Mouse (Mus musculus) spleen, adult 2 months (tissue): ENCODE measurements around the gene Trmt10b. TPM values are rescaled to one million over a fixed set of nuclear protein-coding genes. Genes with fewer than 3 reads are reported as not detected.

Source experiments
- DNase-seq, 2 experiments: peaks; one replicate each; pipeline versions ENCODE4 v3.0.0 to v3.0.0-alpha.2; 2012 to 2021; ENCODE audit warnings: low spot score in 2 of 2, low read depth in 1 of 2
- H3K27ac ChIP-seq: fragments of 200-500 bp; 2 replicates; pipeline ENCODE4 v1.5.1; 2012; ENCODE audit warnings: low read length, inconsistent platforms; ENCODE audit not compliant: insufficient read depth
- H3K27me3 ChIP-seq: fragments of 200-500 bp; 2 replicates; pipeline ENCODE4 v1.6.1; 2012; ENCODE audit warnings: mild to moderate bottlenecking, moderate library complexity, low read length, inconsistent platforms; ENCODE audit not compliant: control insufficient read depth, insufficient read depth
- H3K36me3 ChIP-seq: fragments of 200-500 bp; 2 replicates; pipeline ENCODE4 v1.6.1; 2012; ENCODE audit warnings: mild to moderate bottlenecking, low read length, inconsistent platforms; ENCODE audit not compliant: control insufficient read depth, insufficient read depth
- H3K4me1 ChIP-seq: fragments of 200-500 bp; 2 replicates; pipeline ENCODE4 v1.6.1; 2011; ENCODE audit warnings: inconsistent platforms; ENCODE audit not compliant: control insufficient read depth, insufficient read depth, insufficient read length
- H3K4me3 ChIP-seq: fragments of 200-500 bp; 2 replicates; pipeline ENCODE4 v1.5.1; 2011; ENCODE audit warnings: mild to moderate bottlenecking, inconsistent platforms; ENCODE audit not compliant: insufficient read depth, insufficient read length; ENCODE audit errors: extremely low read depth
- CTCF ChIP-seq: fragments of 200-500 bp; IDR thresholded peaks from 2 replicates; pipeline ENCODE4 v1.5.1; 2011; ENCODE audit warnings: mild to moderate bottlenecking, inconsistent platforms; ENCODE audit not compliant: insufficient read depth, insufficient read length, insufficient replicate concordance; ENCODE audit errors: extremely low read depth
- POLR2A ChIP-seq: fragments of 200-500 bp; IDR thresholded peaks from 2 replicates; pipeline ENCODE4 v1.6.1; 2011; ENCODE audit warnings: low read depth, low read length, inconsistent platforms
- WGBS: fragments of 180-500 bp; shearing (Covaris S2); methylation state at CpG from one replicate; pipeline ENCODE4 v1.1.7; 2018; 5-methylcytosine and 5-hydroxymethylcytosine counted together
- polyA plus RNA-seq: library from polyadenylated mRNA; depleted of rRNA; stranded (reverse); fragments of >200 nt; gene quantifications from 2 replicates; pipeline ENCODE4 v1.2.3, GENCODE M21; 2012; rRNA removed

The Trmt10b gene
- polyA plus RNA-seq, 1 experiment = 1.4 TPM

DNA sequence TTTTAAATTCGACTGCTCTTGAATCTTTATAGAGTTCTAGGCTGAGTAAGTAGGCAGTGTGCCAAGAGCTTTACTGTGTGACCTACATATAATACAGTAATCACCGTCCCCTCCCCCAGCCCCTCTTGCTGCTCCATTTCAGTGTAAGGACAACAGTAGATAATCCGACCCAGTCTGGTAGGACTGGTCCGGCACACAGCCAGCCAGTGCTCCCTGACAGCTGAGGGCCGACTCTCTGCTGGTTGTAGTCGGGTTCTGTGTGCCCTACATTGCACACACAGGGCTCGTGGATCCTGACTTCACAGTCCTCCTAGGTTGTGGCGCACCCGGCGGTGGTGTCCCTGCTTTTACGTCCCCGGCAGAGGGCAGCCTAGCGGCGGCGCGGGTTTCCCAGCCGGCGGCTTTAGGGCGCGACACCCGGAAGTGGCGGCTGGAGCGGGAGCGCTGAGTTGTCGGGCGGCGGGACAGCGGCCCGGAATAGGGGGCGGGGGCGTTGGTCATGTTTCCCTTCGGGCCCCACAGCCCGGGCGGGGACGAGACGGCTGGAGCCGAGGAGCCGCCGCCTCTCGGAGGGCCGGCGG, 44.8 kb downstream of the Trmt10b start, which contains the start of gene Dcaf10:
Dcaf10 (plus strand) TSS at position 433 of the 581 bp plus-strand sequence.
- Histone ChIP-seq H3K36me3 (no peaks in the 10 kb centered on the region), H3K27me3 (no peaks in the 10 kb centered on the region), H3K4me3 (peak within 1 kb of the TSS; percentile 81), H3K4me1 (peaks cover 7% of the 10 kb centered on the region; the same call in 1 of the 2 replicates), H3K27ac (peak within 1 kb of the TSS; percentile 67)
- 2% methylated on average over 38 of the region's 42 CpGs for WGBS
- peak; percentile 71 to 87 for DNase-seq
- 0 out of 2 replicates have a peak, but pooled peaks have one; percentile 28 for TF ChIP-seq POLR2A
- TF ChIP-seq CTCF = no peak

DNA sequence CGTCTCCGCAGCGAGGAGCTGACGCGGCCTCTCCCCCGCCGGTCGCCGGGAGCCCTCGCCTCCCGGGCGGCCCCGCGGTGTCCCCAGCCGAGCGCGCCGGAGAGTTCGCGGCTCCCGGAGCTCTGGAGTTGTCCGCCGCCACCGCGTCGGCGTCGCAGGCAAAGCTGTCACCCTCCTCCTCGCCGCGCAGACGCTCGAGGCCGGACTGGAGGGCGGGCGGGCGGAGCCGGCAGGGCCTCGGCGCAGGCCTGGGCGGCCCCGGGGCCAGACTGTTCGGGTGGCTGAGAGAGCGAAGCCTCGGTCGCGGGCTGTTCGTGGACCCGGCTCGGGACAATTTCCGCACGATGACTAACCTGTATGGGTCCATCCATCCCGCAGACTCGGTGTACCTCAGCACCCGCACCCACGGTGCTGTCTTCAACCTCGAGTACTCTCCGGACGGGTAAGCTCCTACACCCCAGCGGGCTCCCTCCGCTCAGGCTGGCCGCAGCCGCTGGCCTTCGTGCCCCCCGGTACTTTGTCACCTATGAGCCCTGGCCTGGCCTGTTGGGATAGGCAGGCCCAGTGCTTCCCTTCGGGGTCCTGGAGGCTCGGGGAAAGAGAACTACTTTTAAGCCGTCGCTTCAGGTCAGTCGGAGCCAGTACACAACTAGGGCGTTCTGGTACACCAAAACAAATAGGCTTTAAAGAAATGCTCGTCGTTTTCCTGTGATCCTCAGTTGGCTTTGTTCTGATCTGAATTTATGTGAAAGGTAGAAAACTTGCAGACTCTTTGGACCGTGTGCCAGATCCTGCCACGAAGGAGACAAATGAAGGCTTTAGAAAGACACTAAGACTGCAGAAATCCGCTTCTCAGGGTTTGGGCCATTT, 45.6 kb downstream of the Trmt10b start, which contains the start of gene Exosc3:
Exosc3 (minus strand) TSS at position 447 of the 870 bp plus-strand sequence.
- peak within 1 kb of the TSS; percentile 67 for H3K27ac ChIP-seq
- DNase-seq = peak in 1 of 2 experiments; percentile 18
- no peaks in the 10 kb centered on the region; the same call in 1 of the 2 replicates for H3K36me3 ChIP-seq
- H3K27me3 ChIP-seq = no peaks in the 10 kb centered on the region
- H3K4me1 ChIP-seq = peaks cover 7% of the 10 kb centered on the region; the same call in 1 of the 2 replicates
- TF ChIP-seq CTCF (no peak), POLR2A (no peak)
- under 1% methylated on average over 68 of the region's 76 CpGs for WGBS
- peak within 1 kb of the TSS; percentile 81 for H3K4me3 ChIP-seq

DNA sequence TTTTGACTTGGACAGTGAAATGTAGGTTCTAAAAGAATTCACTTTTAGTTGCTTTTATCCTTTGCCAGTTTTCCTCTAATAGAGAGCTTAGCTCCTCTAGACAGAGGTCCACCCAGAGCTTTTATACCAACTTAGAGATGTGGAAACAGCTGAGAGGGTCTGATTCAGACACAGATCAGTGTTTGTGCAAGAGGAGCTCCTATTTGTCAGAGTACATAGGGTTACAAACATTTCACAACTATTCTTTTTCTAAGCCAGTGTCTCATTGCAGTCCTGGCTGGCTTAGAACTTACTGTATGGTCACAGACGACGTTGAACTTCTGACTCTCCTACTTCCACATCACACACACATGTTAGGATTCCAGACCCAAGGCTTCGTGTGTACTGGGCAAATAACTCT, 59.7 kb downstream of the Trmt10b start:
- DNase-seq = no peak
- peaks cover 7% of the 10 kb centered on the region; the same call in 1 of the 2 replicates for H3K36me3 ChIP-seq
- no peak for TF ChIP-seq CTCF
- TF ChIP-seq POLR2A = no peak
- no peak overlapping the region for H3K27ac ChIP-seq
- H3K4me1 ChIP-seq = no peaks in the 10 kb centered on the region
- H3K27me3 ChIP-seq = no peaks in the 10 kb centered on the region
- 92% methylated on average over 3 of the region's 3 CpGs for WGBS
- H3K4me3 ChIP-seq = no peak overlapping the region

Other genes starting within 250 kb of the Trmt10b start
- 5.2 and 6.6 TPM in 2 replicates for gene Fbxo10, start 212.5 kb upstream of the Trmt10b start, polyA plus RNA-seq
- gene Tomm5, start 189.0 kb upstream of the Trmt10b start, polyA plus RNA-seq = 39.7 and 44.4 TPM in 2 replicates
- 0.02 and 0.05 TPM in 2 replicates for gene Frmpd1, start 112.3 kb upstream of the Trmt10b start, polyA plus RNA-seq
- 9.6 and 15.8 TPM in 2 replicates for gene Dcaf10, start 45.0 kb downstream of the Trmt10b start, polyA plus RNA-seq
- gene Exosc3, start 45.6 kb downstream of the Trmt10b start, polyA plus RNA-seq = 23.0 and 33.9 TPM in 2 replicates
- 85.6 and 116 TPM in 2 replicates for gene Slc25a51, start 111.6 kb downstream of the Trmt10b start, polyA plus RNA-seq
- gene Shb, start 235.3 kb downstream of the Trmt10b start, polyA plus RNA-seq = 8.6 and 9.7 TPM in 2 replicates